Mouse (Mus musculus) testis, adult 2 months (tissue): ENCODE measurements around the gene Hyal3.

Experiments
- CTCF ChIP-seq: fragments of 200-500 bp; IDR thresholded peaks from 2 replicates; pipeline ENCODE4 v1.5.1; 2012; ENCODE audit warnings: low read depth, mild to moderate bottlenecking, inconsistent platforms, low read length, moderate library complexity; ENCODE audit not compliant: control insufficient read depth, insufficient read depth, insufficient replicate concordance
- POLR2A ChIP-seq: fragments of 200-500 bp; IDR thresholded peaks from 2 replicates; pipeline ENCODE4 v1.6.1; 2012; ENCODE audit warnings: low read depth, mild to moderate bottlenecking, inconsistent platforms, low read length, moderate library complexity; ENCODE audit not compliant: control insufficient read depth

GRCm38 (mm10) chr9:107599433-107599832, 18.8 kb downstream of the Hyal3 start:
- no peak for TF ChIP-seq POLR2A
- no peak for TF ChIP-seq CTCF
